Mouse (Mus musculus): ENCODE measurements around the gene Slc39a2.

The Slc39a2 gene

DNA sequence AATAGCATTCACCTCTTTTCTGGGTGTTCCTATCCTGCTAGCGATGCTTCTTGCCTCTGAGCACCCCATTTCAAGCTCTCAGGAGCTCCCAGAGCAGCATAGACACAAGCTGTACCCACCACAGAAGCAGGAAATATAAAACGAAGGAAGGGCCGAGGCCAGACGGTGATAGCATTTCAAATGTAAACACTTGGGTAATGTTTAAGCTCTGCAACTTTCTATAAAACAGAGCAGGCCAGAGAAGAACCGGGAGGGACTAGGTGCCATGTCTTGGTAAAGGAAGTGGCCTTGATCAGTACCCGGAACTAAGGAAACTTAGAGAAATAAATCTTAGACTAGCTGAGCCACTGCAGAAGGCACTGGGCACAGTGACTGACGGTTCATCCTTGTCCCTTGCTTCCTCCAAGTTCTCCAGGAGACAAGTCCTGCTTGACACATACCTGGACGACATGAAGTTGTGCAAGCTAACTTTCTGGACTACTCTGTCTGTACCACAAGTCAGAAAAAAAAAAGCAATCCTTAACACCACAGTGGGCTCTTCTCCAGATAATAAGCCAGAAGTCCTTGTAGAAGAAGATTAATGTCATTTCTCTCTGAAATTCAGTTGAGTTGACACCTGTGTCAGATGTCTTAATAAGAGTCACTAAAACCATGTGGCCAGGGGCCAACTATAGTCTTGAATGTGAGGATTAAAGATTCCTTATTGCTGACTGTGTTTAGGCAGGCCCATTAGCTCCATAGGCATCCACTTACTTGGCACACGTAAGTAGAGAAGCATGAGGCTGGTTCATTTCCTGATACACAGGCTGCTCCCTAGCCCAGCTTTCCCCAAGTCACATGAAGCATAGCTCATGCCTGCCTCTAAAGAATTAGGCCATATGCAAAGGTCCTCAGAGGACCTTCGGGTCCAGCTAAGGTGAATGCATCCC lies 39.7 kb downstream of the Slc39a2 start:
- peak; percentile 68 for DNase-seq (ENCODE audit: low read depth)

DNA sequence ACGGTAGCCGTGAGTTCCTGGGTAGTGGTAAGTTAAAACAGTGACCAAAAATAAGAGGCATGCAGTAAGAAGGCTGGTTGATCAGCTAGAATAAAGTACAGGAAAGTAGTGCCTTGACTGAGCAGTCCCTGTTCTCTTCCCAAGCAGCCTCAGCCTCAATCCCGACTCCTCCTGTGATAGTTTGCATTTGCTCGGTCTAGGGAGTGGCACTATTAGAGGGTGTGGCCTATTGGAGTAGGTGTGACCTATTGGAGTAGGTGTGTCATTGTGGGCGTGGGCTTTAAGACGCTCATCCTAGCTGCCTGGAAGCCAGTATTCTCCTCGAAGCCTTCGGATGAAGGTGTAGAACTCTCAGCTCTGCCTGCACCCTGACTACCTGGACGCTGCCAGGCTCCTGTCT lies 46.3 kb downstream of the Slc39a2 start:
- no peak for DNase-seq (ENCODE audit: low read depth)

DNA sequence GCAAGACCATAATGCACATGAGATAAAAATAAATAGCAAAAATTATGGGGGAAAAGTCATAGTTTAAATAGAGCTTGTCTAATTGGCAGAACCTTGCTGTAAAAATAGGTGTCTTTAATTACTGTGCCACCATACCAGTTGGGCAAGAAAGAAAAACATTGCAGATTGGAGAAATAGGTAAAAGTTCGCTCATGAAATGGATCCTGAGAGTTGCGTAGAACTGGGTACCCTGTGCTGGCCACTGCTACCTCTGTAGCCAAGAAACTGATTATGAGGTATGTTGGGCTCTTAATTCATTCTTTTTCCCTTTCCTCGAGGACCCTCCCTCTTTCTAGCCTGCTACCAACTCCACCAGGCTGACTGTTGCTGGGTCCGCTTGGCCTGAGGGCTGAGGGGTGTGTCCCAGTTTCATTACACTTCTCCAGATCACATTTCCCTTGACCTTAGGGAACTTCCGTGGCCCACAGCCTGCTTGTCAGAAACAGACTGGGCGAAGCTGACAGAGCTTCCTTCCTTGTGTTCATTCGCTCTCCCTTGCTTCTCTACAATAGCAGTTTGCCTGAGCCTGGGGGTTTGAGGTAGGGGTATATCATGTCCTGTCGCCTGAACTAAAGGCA lies 48.4 kb downstream of the Slc39a2 start:
- DNase-seq (ENCODE audit: low read depth): no peak

DNA sequence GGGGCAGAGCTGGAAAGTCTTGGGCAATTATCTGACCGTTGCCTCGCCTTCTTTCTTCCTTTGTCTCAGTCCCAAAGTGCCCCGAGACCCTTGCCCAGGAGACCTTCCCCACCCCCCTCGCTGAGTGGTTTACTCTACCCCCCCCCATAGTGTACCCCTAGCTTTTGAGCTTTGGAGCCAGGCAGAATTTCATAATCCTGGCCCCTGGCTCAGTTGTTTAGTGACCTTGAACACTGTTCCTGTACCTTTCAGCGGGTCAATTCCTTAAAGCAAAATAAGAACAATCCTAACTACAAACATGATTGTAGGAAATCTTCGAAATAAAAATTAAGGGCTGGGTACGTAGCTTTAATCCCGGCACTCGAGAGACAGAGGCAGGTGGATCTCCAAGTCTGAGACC lies 48.9 kb downstream of the Slc39a2 start:
- DNase-seq (ENCODE audit: low read depth): no peak

DNA sequence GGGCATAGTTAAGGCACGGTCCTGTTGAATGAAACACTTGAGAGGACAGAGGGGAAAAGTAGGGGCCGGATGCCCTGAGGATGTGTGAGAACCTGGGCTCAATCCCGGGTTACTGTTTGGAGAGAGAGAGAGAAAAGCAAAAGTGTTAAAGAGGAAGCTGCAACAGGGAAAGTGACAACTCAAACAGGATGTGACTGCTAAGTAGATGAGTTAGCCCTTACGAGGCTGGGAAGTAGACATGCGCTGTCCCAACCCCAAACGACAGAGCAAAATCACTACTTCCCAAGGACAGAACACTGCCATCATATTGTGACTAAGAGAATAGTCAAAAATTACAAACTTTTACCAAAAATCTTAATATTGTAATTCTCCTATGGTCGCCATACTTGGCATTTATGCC lies 49.5 kb downstream of the Slc39a2 start:
- DNase-seq (ENCODE audit: low read depth): no peak

DNA sequence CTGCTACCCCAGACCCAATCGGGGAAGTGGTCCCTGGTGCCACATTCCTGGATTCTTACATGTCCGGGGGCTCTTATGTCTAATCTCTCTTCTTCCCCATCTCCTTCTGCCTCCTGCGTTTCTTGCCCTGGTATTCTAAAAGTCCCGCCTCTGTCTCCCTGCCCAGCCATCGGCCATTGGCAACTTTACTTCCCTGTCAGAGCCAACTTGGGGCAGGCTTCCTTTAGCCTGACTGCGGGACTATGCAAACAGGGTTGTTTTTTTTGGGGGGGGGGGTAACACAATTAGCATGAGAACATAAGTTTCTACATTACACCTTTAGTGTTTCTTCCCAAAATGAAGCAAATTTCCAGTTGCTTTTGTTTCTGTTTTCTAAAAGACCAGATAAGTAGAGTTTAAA lies 50.6 kb downstream of the Slc39a2 start:
- no peak for DNase-seq (ENCODE audit: low read depth)
